Mouse (Mus musculus) retina, postnatal 7 days (tissue): ENCODE data around the gene Blvrb.

Experiments
- DNase-seq: peaks from one replicate; pipeline ENCODE4 v3.0.0-alpha.2; 2012; ENCODE audit warnings: low read depth, low spot score

Blvrb gene

GRCm38 (mm10) chr7:27448421-27449206, 836 bp downstream of the Blvrb start:
- DNase-seq = no peak

GRCm38 (mm10) chr7:27449256-27449862, 1.6 kb downstream of the Blvrb start:
- DNase-seq = no peak

GRCm38 (mm10) chr7:27451359-27451758, 3.6 kb downstream of the Blvrb start:
- no peak for DNase-seq

- DNase-seq = no peak
Observed at GRCm38 (mm10) chr7:27452206-27452770, 4.5 kb downstream of the Blvrb start.

GRCm38 (mm10) chr7:27454461-27455121, 6.8 kb downstream of the Blvrb start:
- DNase-seq = no peak

GRCm38 (mm10) chr7:27455273-27455672, 7.5 kb downstream of the Blvrb start:
- DNase-seq = no peak

- DNase-seq = no peak
Observed at GRCm38 (mm10) chr7:27458614-27459013, 10.8 kb downstream of the Blvrb start.

GRCm38 (mm10) chr7:27459640-27460039, 11.9 kb downstream of the Blvrb start:
- no peak for DNase-seq

- DNase-seq = no peak
Observed at GRCm38 (mm10) chr7:27460477-27460876, 12.7 kb downstream of the Blvrb start.

GRCm38 (mm10) chr7:27467648-27468047, 19.9 kb downstream of the Blvrb start:
- DNase-seq = no peak

- no peak for DNase-seq
Observed at GRCm38 (mm10) chr7:27471390-27472120, 23.8 kb downstream of the Blvrb start.

GRCm38 (mm10) chr7:27472596-27472995, 24.8 kb downstream of the Blvrb start:
- DNase-seq = no peak

- peak; percentile 94 for DNase-seq
Observed at GRCm38 (mm10) chr7:27473156-27473834, 25.5 kb downstream of the Blvrb start, which contains the start of gene Sertad3. Sertad3 (plus strand) TSS chr7:27473768.

GRCm38 (mm10) chr7:27473835-27474489, 26.2 kb downstream of the Blvrb start:
- DNase-seq = no peak

- peak; percentile 95 for DNase-seq
Observed at GRCm38 (mm10) chr7:27474490-27474954, 26.7 kb downstream of the Blvrb start.

GRCm38 (mm10) chr7:27475596-27475995, 27.8 kb downstream of the Blvrb start:
- DNase-seq = no peak

GRCm38 (mm10) chr7:27476098-27476635, 28.4 kb downstream of the Blvrb start:
- no peak for DNase-seq

- DNase-seq = no peak
Observed at GRCm38 (mm10) chr7:27478561-27478960, 30.8 kb downstream of the Blvrb start.

GRCm38 (mm10) chr7:27479750-27480149, 32.0 kb downstream of the Blvrb start:
- no peak for DNase-seq

- no peak for DNase-seq
Observed at GRCm38 (mm10) chr7:27480506-27480905, 32.7 kb downstream of the Blvrb start.
